Mouse (Mus musculus): ENCODE measurements around the gene Anks1b. TPM values are rescaled to one million over a fixed set of nuclear protein-coding genes. Genes with fewer than 3 reads are reported as not detected.

The Anks1b gene
- total RNA-seq, 4 experiments from 2014 or later = 0.18 to 0.46 (median 0.32) TPM

GRCm38 (mm10) chr10:90851077-90851476 is 977.8 kb downstream of the Anks1b start:
- no peak for DNase-seq (ENCODE audit: low spot score in 2 of 2)

DNA sequence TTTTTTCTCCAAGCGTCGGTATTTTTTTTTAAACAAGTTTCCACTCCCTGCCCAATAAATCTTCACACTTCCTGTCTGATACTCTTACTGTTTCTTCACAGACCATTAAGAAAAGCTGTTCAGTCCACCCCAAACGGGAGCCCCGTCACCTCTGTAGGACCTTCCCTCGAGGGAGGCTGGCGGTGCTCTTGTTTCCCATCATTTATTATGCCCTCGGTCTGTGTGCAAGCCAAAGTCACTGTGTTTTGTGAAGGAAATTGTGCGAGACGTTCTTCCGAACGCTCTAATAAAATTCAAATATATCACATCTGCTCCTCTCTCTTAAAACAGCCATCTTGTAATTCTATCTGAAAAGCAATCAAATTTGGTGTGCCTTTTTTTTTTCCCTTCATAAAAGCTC is 978.7 kb downstream of the Anks1b start:
- no peak for DNase-seq (ENCODE audit: low spot score in 2 of 2)

DNA sequence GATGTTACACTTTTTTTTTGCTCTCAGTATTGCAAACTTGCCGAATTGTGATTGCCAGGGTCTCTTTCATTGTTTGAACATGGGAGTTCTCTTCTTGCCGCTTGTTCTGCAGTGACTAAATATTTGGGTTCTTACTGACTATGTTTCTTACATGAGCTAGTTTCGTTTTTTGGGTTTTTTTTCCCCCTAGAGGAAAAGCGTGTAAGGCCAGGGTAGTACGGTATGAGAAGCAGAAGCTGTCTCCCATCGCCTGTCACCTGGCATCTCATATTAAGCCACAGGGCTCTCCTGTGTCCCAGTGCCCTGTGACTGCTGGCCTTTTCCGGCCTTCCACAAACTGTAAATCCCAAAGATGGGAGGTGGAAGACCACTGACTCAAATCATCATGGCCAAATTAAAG is 979.1 kb downstream of the Anks1b start:
- DNase-seq (ENCODE audit: low spot score in 2 of 2) = no peak

GRCm38 (mm10) chr10:90856668-90857067 is 983.4 kb downstream of the Anks1b start:
- DNase-seq (ENCODE audit: low spot score in 2 of 2) = no peak

GRCm38 (mm10) chr10:90859665-90860523 is 986.6 kb downstream of the Anks1b start:
- no peak for DNase-seq (ENCODE audit: low spot score in 2 of 2)

GRCm38 (mm10) chr10:90863881-90864598 is 990.7 kb downstream of the Anks1b start:
- no peak for DNase-seq (ENCODE audit: low spot score in 2 of 2)

- DNase-seq (ENCODE audit: low spot score in 2 of 2) = no peak
Observed at GRCm38 (mm10) chr10:90864599-90864889, 991.2 kb downstream of the Anks1b start.

- no peak for DNase-seq (ENCODE audit: low spot score in 2 of 2)
Observed at GRCm38 (mm10) chr10:90873204-90873603, 999.9 kb downstream of the Anks1b start.

GRCm38 (mm10) chr10:90874166-90874565 is 1000.9 kb downstream of the Anks1b start:
- DNase-seq (ENCODE audit: low spot score in 2 of 2) = no peak

- no peak for DNase-seq (ENCODE audit: low spot score in 2 of 2)
Observed at GRCm38 (mm10) chr10:90880854-90881560, 1007.7 kb downstream of the Anks1b start.

- DNase-seq (ENCODE audit: low spot score in 2 of 2) = no peak
Observed at GRCm38 (mm10) chr10:90889566-90889965, 1016.3 kb downstream of the Anks1b start.

GRCm38 (mm10) chr10:90892728-90893127 is 1019.4 kb downstream of the Anks1b start:
- DNase-seq (ENCODE audit: low spot score in 2 of 2) = no peak

GRCm38 (mm10) chr10:90897894-90898293 is 1024.6 kb downstream of the Anks1b start:
- DNase-seq (ENCODE audit: low spot score in 2 of 2) = no peak

- DNase-seq (ENCODE audit: low spot score in 2 of 2) = no peak
Observed at GRCm38 (mm10) chr10:90904185-90904584, 1030.9 kb downstream of the Anks1b start.

DNA sequence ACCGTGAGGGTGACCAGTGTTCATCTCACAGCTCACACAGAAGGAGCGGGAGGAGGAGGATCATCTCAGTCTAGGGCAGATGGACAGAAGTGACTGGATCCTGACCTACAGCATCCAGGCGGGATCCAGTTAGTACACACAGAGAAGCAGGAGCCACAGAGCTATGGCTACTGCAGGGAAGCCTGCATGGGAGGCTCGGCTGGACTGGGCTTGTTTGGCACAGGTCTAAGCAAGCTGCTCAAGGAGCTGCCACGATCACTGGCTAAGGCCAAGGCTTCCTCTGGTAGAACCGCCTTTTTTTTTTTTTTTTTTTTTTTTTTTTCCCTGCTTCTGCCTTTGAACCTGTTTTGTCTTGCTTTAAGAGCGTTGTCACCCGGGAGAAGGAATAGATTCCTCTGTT is 1034.1 kb downstream of the Anks1b start:
- DNase-seq (ENCODE audit: low spot score in 2 of 2) = no peak

DNA sequence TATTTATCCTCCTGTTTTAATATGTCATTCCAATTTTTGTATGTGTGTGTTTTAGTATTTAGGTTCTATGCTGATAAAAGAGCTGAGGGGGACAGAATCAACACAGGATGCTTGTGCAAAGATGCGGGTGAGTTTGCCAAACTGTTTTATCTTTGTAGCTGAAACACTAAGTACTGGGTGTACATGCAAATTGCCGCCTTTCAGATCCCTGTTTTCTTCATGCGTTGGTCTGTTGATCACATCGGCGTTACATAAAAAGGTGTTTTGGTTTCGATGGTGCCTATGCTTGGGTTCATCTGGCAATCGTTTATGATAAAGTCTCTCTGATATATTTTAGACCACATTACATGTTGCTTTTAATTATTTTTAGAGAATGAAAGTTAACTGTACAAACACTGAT is 1050.2 kb downstream of the Anks1b start:
- no peak for DNase-seq (ENCODE audit: low spot score in 2 of 2)

DNA sequence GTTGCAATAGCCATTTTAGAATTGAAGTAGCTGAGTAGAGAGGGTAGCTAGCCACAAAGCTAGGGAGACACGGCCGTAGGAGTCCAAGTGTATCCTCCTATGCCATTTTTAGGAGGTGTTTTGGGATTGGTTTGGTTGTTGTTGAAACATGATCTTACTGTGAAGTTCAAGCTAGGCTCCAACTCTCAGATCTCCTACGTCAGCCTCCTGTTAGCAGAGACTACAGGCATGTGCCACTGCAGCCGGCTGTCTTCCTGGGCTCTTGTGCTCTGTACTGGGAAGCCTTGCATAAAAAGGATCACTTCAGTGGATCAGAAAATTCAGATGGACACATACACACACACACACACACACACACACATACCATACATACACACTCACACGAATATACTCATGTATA is 1059.8 kb downstream of the Anks1b start:
- DNase-seq (ENCODE audit: low spot score in 2 of 2) = no peak

DNA sequence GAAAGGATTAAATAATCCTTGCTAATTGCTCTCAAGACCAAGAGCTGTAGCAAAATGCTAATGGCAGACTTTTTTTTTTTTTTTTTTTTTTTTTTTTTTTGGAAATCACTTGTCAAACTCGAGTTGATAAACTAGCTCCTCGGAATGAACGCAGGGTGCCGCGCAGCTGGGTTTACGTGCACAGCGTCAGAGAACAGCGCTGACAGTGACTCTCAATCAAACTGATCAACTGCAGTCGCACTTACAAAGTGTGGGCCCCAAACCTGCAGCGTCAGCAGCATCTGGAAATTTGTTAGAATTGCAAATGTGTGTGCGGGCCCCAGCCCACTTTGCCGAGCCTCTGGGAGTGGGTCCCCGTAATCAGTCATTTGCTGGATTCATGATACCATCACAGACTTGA is 1061.4 kb downstream of the Anks1b start:
- DNase-seq (ENCODE audit: low spot score in 2 of 2) = no peak

DNA sequence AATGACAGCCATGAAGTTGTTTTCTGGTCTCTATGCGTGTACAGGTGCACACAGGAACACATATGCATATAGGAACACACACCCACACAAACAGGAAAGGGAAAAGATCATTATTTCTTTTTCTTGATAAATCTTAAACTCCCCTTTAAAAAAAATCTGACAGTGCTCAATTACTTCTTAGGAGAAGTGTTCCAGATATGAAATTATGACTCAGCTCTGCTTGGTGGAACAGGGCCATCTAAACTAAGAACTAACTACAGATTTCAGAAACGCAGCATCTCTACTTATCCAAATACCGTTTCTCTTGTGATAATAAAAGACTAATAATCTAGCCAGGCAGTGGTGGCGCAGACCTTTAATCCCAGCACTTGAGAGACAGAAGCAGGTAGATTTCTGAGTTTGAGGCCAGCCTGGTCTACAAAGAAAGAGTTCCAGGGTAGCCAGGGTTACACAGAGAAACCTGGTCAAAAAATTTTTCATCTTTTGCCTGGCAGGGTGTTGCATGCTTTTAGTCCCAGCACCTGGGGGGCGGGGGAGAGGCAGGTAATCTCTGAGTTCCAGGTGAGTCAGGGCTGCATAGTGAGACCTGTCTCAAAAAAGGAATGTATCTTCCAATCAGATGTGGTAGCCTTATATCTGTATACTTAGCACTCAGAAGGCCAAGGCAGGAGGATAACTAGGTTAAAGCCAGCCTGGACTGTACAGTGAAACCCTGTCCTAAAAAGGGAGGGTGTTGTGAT is 1064.6 kb downstream of the Anks1b start:
- no peak for DNase-seq (ENCODE audit: low spot score in 2 of 2)

DNA sequence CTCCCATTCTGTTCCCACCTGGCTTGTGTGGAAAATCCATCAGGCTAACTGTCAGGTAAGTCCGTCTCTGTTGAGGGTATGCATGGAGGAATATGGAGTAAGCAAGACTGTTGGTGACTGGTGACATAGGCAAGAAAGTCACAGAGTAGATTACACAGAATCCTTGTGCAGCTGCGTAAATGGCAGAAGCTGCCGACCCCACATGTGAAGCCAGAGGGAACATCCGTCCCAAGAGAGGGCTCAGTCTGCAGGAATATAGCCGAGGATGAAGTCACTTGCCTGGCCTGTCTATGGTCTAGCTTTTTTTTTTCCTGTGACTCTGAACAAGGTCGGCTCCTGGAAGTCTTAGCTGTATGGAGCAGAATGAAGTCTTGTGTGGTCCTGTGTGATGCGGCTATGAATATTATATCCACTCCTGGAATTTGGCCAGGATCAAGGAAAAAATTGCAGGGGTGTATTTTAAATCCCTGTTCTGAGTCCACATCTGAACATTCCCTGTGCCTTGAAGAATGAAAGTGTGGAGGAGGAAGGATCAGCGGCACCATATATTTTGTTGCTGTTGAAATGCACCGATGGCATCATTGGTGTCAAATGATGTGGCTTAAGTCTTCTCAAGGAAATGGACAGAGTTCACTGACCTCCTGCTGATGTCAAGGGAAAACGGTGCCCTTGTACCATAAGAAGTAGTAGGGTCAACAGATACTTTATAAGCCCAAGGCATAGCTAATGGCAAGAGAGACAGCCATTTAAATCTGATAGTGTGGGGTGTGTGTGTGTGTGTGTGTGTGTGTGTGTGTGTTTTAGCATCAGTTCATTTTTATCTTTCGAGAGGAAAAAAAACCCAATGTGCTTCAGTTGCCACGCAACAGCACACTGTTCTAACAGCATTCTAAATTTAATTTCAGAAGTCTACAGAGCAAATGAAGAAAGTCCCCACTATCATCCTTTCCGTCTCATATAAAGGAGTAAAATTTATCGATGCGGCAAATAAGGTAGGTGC is 1067.5 kb downstream of the Anks1b start:
- DNase-seq (ENCODE audit: low spot score in 2 of 2) = peak; percentile 16 to 21

Data from gastrocnemius, adult 8-10 months (tissue).